Mouse (Mus musculus): ENCODE measurements around the gene Cd44.

Cd44 gene

GRCm38 (mm10) chr2:102873194-102873593 is 28.3 kb downstream of the Cd44 start:
- DNase-seq (ENCODE audit: low spot score in 2 of 2), result no peak

GRCm38 (mm10) chr2:102872436-102872835 is 29.0 kb downstream of the Cd44 start:
- DNase-seq (ENCODE audit: low spot score in 2 of 2), result no peak

GRCm38 (mm10) chr2:102868444-102868843 is 33.0 kb downstream of the Cd44 start:
- no peak for DNase-seq (ENCODE audit: low spot score in 2 of 2)

GRCm38 (mm10) chr2:102867396-102868088 is 33.9 kb downstream of the Cd44 start:
- DNase-seq (ENCODE audit: low spot score in 2 of 2), result no peak

GRCm38 (mm10) chr2:102866594-102866993 is 34.9 kb downstream of the Cd44 start:
- no peak for DNase-seq (ENCODE audit: low spot score in 2 of 2)

GRCm38 (mm10) chr2:102865354-102865752 is 36.1 kb downstream of the Cd44 start:
- no peak for DNase-seq (ENCODE audit: low spot score in 2 of 2)

- DNase-seq (ENCODE audit: low spot score in 2 of 2), result no peak
Measured at GRCm38 (mm10) chr2:102864695-102865353, 36.6 kb downstream of the Cd44 start.

GRCm38 (mm10) chr2:102864036-102864435 is 37.4 kb downstream of the Cd44 start:
- DNase-seq (ENCODE audit: low spot score in 2 of 2), result no peak

- no peak for DNase-seq (ENCODE audit: low spot score in 2 of 2)
Measured at GRCm38 (mm10) chr2:102863583-102863982, 37.9 kb downstream of the Cd44 start.

GRCm38 (mm10) chr2:102862706-102863105 is 38.8 kb downstream of the Cd44 start:
- DNase-seq (ENCODE audit: low spot score in 2 of 2), result no peak

GRCm38 (mm10) chr2:102858271-102858670 is 43.2 kb downstream of the Cd44 start:
- DNase-seq (ENCODE audit: low spot score in 2 of 2), result no peak

GRCm38 (mm10) chr2:102853297-102853696 is 48.2 kb downstream of the Cd44 start:
- no peak for DNase-seq (ENCODE audit: low spot score in 2 of 2)

GRCm38 (mm10) chr2:102851936-102852477 is 49.5 kb downstream of the Cd44 start:
- DNase-seq (ENCODE audit: low spot score in 2 of 2), result no peak

GRCm38 (mm10) chr2:102850026-102850425 is 51.4 kb downstream of the Cd44 start:
- no peak for DNase-seq (ENCODE audit: low spot score in 2 of 2)

- DNase-seq (ENCODE audit: low spot score in 2 of 2), result no peak
Measured at GRCm38 (mm10) chr2:102848811-102849433, 52.5 kb downstream of the Cd44 start.

- DNase-seq (ENCODE audit: low spot score in 2 of 2), result no peak
Measured at GRCm38 (mm10) chr2:102841231-102841630, 60.2 kb downstream of the Cd44 start.

- no peak for DNase-seq (ENCODE audit: low spot score in 2 of 2)
Measured at GRCm38 (mm10) chr2:102838179-102838578, 63.3 kb downstream of the Cd44 start.

- DNase-seq (ENCODE audit: low spot score in 2 of 2), result no peak
Measured at GRCm38 (mm10) chr2:102831547-102831946, 69.9 kb downstream of the Cd44 start.

- DNase-seq (ENCODE audit: low spot score in 2 of 2), result peak; percentile 63 to 73
Measured at GRCm38 (mm10) chr2:102829201-102829600, 72.3 kb downstream of the Cd44 start.

GRCm38 (mm10) chr2:102828381-102828780 is 73.1 kb downstream of the Cd44 start:
- no peak for DNase-seq (ENCODE audit: low spot score in 2 of 2)

- DNase-seq (ENCODE audit: low spot score in 2 of 2), result no peak
Measured at GRCm38 (mm10) chr2:102827841-102828240, 73.6 kb downstream of the Cd44 start.

GRCm38 (mm10) chr2:102825961-102826633 is 75.4 kb downstream of the Cd44 start:
- peak; percentile 39 to 54 for DNase-seq (ENCODE audit: low spot score in 2 of 2)
